Mouse (Mus musculus) thymus, adult 2 months (tissue): Measurements from ENCODE around the gene Grap2.

Source experiments
- CTCF ChIP-seq: fragments of 200-500 bp; IDR thresholded peaks from 2 replicates; pipeline ENCODE4 v1.5.1; 2012; ENCODE audit warnings: mild to moderate bottlenecking, control low read depth, low read length, moderate library complexity, borderline replicate concordance; ENCODE audit not compliant: control insufficient read depth, poor library complexity, insufficient read depth; ENCODE audit errors: extremely low read depth
- POLR2A ChIP-seq: fragments of 200-500 bp; IDR thresholded peaks from 2 replicates; pipeline ENCODE4 v1.6.1; 2012; ENCODE audit warnings: mild to moderate bottlenecking, low read length, control low read depth, moderate library complexity; ENCODE audit not compliant: control insufficient read depth, poor library complexity, insufficient read depth; ENCODE audit errors: extremely low read depth

DNA sequence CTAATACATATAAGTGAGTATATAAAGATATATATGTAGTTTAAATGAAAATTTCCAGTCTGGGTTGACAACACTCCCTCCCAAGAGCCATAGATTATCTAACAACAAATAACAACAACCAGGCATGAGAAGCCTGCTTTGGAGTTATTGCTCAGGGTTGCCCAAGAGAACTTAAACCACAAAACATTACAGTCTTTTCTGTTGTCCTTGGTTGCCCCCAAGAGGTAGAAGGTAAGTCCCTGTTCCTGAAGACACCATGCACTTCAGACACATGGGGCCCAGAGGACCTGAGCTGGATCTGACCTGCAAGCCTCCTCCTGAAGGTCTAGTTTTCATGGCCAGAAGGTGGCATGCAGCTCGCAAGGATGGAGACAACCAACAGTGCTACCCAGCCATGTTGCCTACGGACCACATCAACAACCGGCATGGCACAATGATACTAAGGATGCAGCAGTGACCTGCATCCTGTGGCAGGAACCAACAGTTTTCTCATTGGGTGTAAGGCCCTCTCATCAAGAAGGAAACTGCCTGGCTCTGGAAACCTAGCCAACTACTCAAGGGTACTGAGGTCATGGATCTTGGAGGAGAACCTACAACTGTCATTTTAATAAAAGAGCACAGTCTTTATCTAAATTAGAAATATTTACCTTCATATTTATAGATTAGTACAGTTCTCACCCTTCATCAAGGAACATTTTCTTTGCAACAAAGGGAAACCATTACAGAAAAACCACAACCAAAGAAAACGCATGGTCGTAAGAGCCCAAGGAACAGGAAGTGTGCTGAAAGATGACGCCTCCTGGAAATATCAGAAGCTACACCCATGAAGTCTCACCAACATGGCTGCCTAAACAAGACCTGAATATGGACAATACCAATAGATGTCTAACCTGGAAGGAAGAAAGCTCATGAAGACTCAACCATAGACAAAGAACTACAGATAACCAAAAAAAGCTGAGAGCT is 17.3 kb upstream of the Grap2 start:
- TF ChIP-seq POLR2A (no peak), CTCF (no peak)
